Mouse (Mus musculus) monocyte, adult 59 days (primary cell): ENCODE results near the gene Mllt11. TPM values are rescaled to one million over a fixed set of nuclear protein-coding genes. Genes with fewer than 3 reads are reported as not detected.

Source experiments
- total RNA-seq, 2 experiments: library from RNA; stranded (reverse); gene quantifications; one replicate each; pipeline ENCODE4 v1.2.4; 2023

Mllt11 gene
- 1 to 10 TPM; 5.6 to 5.7 TPM for total RNA-seq

DNA sequence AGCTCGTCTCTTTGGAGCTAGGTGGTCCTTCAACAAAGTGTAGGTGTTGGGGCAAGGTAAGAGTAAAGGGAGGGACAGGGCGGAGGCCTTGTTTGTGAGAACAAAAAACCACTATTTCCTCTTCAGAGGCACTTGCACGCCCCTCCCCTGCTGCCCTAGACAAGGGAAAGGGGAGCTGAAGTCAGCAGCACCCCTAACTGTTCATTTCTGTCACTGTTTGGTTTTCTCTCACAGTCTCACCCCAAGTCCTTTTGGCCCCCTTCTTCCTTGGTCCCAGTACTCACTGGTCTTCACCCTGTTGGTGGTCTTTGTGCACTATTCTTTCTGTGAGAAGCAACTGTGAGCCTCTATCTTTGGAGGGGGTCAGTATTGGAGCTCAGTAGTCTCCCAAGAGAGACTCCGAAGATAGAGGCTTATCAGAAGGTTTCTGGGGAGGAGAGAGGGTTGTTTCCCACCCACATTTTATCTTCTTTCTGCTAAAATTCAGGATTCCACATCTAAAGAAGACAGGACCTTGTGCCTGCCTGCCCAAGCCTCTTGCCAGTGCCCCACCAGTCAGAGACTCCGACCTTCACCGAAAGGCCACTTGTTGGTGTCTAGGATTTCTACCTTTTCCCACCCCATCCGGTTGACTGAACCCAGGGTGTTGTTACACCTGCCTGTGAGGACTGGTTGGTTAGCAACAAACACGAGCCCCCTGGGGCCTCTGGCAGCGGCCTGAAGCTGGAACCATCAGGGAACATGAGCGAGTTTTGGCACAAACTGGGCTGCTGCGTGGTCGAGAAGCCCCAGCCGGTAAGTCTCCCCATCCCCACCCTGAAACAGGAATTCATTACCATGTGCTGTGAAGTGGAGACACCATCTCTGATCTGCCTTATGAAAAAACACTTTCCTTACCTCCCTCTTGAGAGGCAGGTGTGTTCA is at the start of gene Mllt11:
Gene Mllt11, minus strand, starts transcription at position 874 of the 924 bp plus-strand sequence.

GRCm38 (mm10) chr3:95281216-95282126 is 49.5 kb upstream of the Mllt11 start, which contains the start of the genes Mindy1 and Prune1:
Gene Mindy1, plus strand, starts transcription at chr3:95281345.
Gene Prune1, minus strand, starts transcription at chr3:95282076.

DNA sequence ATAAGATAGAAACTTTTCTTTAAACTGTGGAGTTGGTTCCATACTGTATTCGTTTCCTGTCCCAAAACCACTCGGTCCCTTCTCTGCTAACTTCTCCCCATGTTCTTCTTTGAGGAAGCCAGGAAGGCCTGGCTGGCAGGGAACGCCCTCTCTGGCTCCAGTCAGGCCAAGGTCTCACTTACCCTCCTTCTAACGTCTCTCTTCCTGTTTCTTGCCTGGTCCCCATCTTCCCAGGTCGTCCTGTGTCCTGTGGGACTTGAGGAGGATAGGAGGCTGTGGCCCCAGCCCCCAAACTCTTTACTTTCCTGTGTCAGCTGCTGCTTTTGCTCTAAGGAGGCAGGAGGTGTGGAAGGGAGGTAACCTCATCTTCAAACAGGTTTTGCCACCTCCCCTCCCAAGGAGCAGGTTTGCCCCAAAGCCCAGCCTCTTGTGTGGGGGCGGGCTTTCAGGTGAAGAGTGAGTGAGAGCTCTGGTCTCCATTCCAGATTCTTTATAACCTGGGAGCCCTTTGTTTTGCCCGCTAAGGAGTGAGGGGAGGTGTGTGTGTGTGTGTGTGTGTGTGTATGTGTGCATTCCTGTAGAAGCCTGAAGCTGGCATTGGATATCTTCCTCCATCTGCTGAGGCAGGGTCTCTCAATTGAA is 18.9 kb upstream of the Mllt11 start, which contains the start of gene Bnipl:
Gene Bnipl, minus strand, starts transcription at position 411 of the 642 bp plus-strand sequence.

GRCm38 (mm10) chr3:95241498-95241897 is 9.5 kb upstream of the Mllt11 start, which contains the start of gene Gm128:
Gene Gm128, minus strand, starts transcription at chr3:95241598.

GRCm38 (mm10) chr3:95228148-95228893 is 3.6 kb downstream of the Mllt11 start, which contains the start of gene Cdc42se1:
Gene Cdc42se1, plus strand, starts transcription at chr3:95228732.

GRCm38 (mm10) chr3:95217255-95218134 is 14.5 kb downstream of the Mllt11 start, which contains the start of gene Gabpb2:
Gene Gabpb2, minus strand, starts transcription at chr3:95217916.

Other genes starting within 250 kb of the Mllt11 start
- 10 to 100 TPM; 30.1 to 45.2 TPM for gene Zfp687, start 216.7 kb downstream of the Mllt11 start, total RNA-seq
- gene Psmd4, start 189.6 kb downstream of the Mllt11 start, total RNA-seq = 100 to 1,000 TPM; 114 to 127 TPM
- 10 to 100 TPM; 23.3 to 23.8 TPM for gene Pip5k1a, start 125.2 kb downstream of the Mllt11 start, total RNA-seq
- gene Vps72, start 121.1 kb downstream of the Mllt11 start, total RNA-seq = 10 to 100 TPM; 39.0 to 47.0 TPM
- 1 to 10 TPM; 1.0 to 2.3 TPM for gene Tmod4, start 107.7 kb downstream of the Mllt11 start, total RNA-seq
- gene Scnm1, start 98.2 kb downstream of the Mllt11 start, total RNA-seq = 10 to 100 TPM; 67.3 to 70.8 TPM
- 1 to 10 TPM; 1.9 to 2.0 TPM for gene Lysmd1, start 98.1 kb downstream of the Mllt11 start, total RNA-seq
- gene Tnfaip8l2, start 89.8 kb downstream of the Mllt11 start, total RNA-seq = 100 to 1,000 TPM; 119 to 126 TPM
- under 1 TPM; 0.34 to 0.61 TPM for gene Sema6c, start 71.7 kb downstream of the Mllt11 start, total RNA-seq
- gene Gabpb2, start 14.3 kb downstream of the Mllt11 start, total RNA-seq = 10 to 100 TPM; 42.6 to 48.5 TPM
- 100 to 1,000 TPM; 244 to 259 TPM for gene Cdc42se1, start 3.4 kb downstream of the Mllt11 start, total RNA-seq
- gene Gm128, start 9.4 kb upstream of the Mllt11 start, total RNA-seq = under 1 TPM in 1 of 2 experiments, not detected in 1; 0.43 TPM
- not detected for gene Bnipl, start 19.0 kb upstream of the Mllt11 start, total RNA-seq
- 10 to 100 TPM; 37.3 to 42.4 TPM for gene Mindy1, start 49.2 kb upstream of the Mllt11 start, total RNA-seq
- gene Prune1, start 49.9 kb upstream of the Mllt11 start, total RNA-seq = 10 to 100 TPM in 1 of 2 experiments, 1 to 10 TPM in 1; 9.9 to 10.5 TPM
- 1 to 10 TPM; 2.5 to 3.0 TPM for gene Anxa9, start 75.0 kb upstream of the Mllt11 start, total RNA-seq
- gene Cers2, start 82.6 kb upstream of the Mllt11 start, total RNA-seq = 100 to 1,000 TPM; 131 to 142 TPM
- 10 to 100 TPM; 25.5 to 30.8 TPM for gene Setdb1, start 125.0 kb upstream of the Mllt11 start, total RNA-seq
- gene 4930558C23Rik, start 170.7 kb upstream of the Mllt11 start, total RNA-seq = not detected
- gene Arnt, start 202.2 kb upstream of the Mllt11 start, total RNA-seq = 10 to 100 TPM; 77.1 to 83.2 TPM